In the genomic region with DNA sequence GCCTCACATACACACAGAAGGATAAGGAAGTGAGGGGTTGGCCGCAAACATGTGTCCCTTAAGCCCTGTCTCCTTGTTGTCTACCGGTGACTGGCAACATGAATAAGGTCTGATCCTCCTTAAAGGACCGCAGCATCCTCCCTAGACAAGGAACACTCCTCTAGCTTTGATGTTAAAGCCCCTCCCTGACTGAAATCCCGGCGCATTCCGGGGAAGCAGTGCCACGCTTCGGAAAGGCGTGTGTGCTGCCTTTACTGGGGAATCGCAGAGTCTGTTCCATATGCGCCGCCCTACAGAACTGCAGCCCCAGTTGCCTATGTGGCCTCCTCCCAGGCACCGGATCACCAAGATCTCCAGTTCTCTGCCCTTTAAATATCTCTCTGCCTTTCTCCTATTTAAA, we compare ENCODE assay signal across 7 mouse cellular contexts. TPM values are rescaled to one million over a fixed set of nuclear protein-coding genes. Genes with fewer than 3 reads are reported as not detected.
DNase-seq lines count a peak whose midpoint lies in the region; ATAC-seq and TF ChIP-seq lines count a peak whose summit lies in the region.

No protein-coding gene starts in this region.

- H3K27me3 ChIP-seq in heart, embryonic 15.5 days: peaks cover 25% of the 10 kb centered on the region
- H3K27me3 ChIP-seq in lung, embryonic 15.5 days: peaks cover 80% of the 10 kb centered on the region

- H3K4me3 ChIP-seq in heart, embryonic 15.5 days: peak overlapping the region; percentile 86
- H3K4me3 ChIP-seq in layer of hippocampus, adult 2 months: peak overlapping the region; percentile 89
- peak overlapping the region; percentile 64 for H3K4me3 ChIP-seq in lung, embryonic 15.5 days

- no peaks in the 10 kb centered on the region for H3K9me3 ChIP-seq in heart, embryonic 15.5 days (replicated peaks)
- H3K9me3 ChIP-seq in lung, embryonic 15.5 days: no peaks in the 10 kb centered on the region

- DNase-seq in cerebellum, adult 11-12 months: peak; percentile 53
- peak; percentile 31 for DNase-seq in embryo, embryonic 9.5 days (ENCODE audit: extremely low spot score)
- DNase-seq in layer of hippocampus, adult 2 months (ENCODE audit: low spot score in 2 of 2): peak; percentile 55 to 60
- peak; percentile 81 to 82 for DNase-seq in right cerebral cortex, postnatal 10 days (ENCODE audit: low spot score in 2 of 2)
- DNase-seq in thymus, postnatal 36 days: no peak

- WGBS in heart, embryonic 15.5 days: 1% methylated on average over 13 of the region's 13 CpGs
- 1% methylated on average over 13 of the region's 13 CpGs for WGBS in lung, embryonic 15.5 days

- ATAC-seq in heart, embryonic 15.5 days (replicated peaks; ENCODE audit: insufficient number of reproducible peaks, insufficient read depth, low FRiP score, low read depth): no peak
- no peak for ATAC-seq in lung, embryonic 15.5 days (ENCODE audit: borderline replicate concordance, extremely low read depth, low FRiP score, low TSS enrichment)

- H3K4me2 ChIP-seq in heart, embryonic 15.5 days: peak overlapping the region; percentile 98
- peak overlapping the region; percentile 95 for H3K4me2 ChIP-seq in lung, embryonic 15.5 days

- no peak overlapping the region for H3K27ac ChIP-seq in heart, embryonic 15.5 days
- peak overlapping the region; percentile 98 for H3K27ac ChIP-seq in layer of hippocampus, adult 2 months
- no peak overlapping the region for H3K27ac ChIP-seq in lung, embryonic 15.5 days

- H3K36me3 ChIP-seq in heart, embryonic 15.5 days: no peaks in the 10 kb centered on the region
- H3K36me3 ChIP-seq in lung, embryonic 15.5 days: no peaks in the 10 kb centered on the region

- peak; percentile 26; the same call in 1 of the 2 replicates for TF ChIP-seq CTCF in layer of hippocampus, adult 2 months (conservative IDR thresholded peaks at IDR 0.05)

- H3K4me1 ChIP-seq in heart, embryonic 15.5 days (replicated peaks): peaks cover 43% of the 10 kb centered on the region
- peaks cover 9% of the 10 kb centered on the region for H3K4me1 ChIP-seq in lung, embryonic 15.5 days

- H3K9ac ChIP-seq in heart, embryonic 15.5 days: peak overlapping the region; percentile 89
- no peak overlapping the region for H3K9ac ChIP-seq in lung, embryonic 15.5 days

RNA-seq across cellular contexts. Expression of gene Plxna4, which starts 1.6 kb away (rescaled TPM):
- polyA plus RNA-seq in heart, embryonic 15.5 days (2015; fragmentation: Nextera tagmentation; extraction: Ambion mirVana): 4.5 and 5.9 TPM in 2 replicates
- total RNA-seq in layer of hippocampus, adult 2 months (2021): 100 to 1,000 TPM; 126 to 131 TPM
- polyA plus RNA-seq in lung, embryonic 15.5 days (2015; fragmentation: Nextera tagmentation; extraction: Ambion mirVana): 1.6 and 2.1 TPM in 2 replicates

Comparison
In these comparisons a context has a peak if more than half of its experiments do, and no peak if none do; other contexts are left out.
1. DNase-seq: peak in cerebellum, adult 11-12 months (single experiment), embryo, embryonic 9.5 days (single experiment), layer of hippocampus, adult 2 months (2 of 2) and right cerebral cortex, postnatal 10 days (2 of 2); none in thymus, postnatal 36 days (0 of 2).
2. Peak in every context shown above with its lines, with median percentiles within 50 percentile points of each other: H3K4me3 ChIP-seq.